Mouse (Mus musculus) ES-Bruce4 (cell line): ENCODE measurements around the gene Zc3h4.

Experiments used
- CTCF ChIP-seq: IDR thresholded peaks from one replicate; pipeline ENCODE4 v1.8.1; 2011; ENCODE audit warnings: low read depth, low read length
- POLR2A ChIP-seq: IDR thresholded peaks from one replicate; pipeline ENCODE4 v1.8.1; 2011; ENCODE audit warnings: low read length; ENCODE audit not compliant: insufficient read depth

GRCm38 (mm10) chr7:16422222-16422856, 21.6 kb downstream of the Zc3h4 start:
- no peak for TF ChIP-seq CTCF
- TF ChIP-seq POLR2A = no peak
